Mouse (Mus musculus) T-helper 2 cell (primary cell): ENCODE measurements at regions not wholly inside any gene's neighbourhood (a gene's known extent, or its start where the extent isn't known, plus 50 kb on each side); places are given as distances from the start of the nearest gene placed in this dataset.

Experiments used
- in situ Hi-C: fragments of 300-600 bp; cut with MboI, MseI; formaldehyde crosslinking; loops from one replicate; pipeline ENCODE4 v1.15.1; 2025; ENCODE audit warnings: high pct_unique_total_duplicates

GRCm38 (mm10) chr15:28081147-28081546, 55.5 kb upstream of the Trio start:
- in situ Hi-C loops, result no loop called here

DNA sequence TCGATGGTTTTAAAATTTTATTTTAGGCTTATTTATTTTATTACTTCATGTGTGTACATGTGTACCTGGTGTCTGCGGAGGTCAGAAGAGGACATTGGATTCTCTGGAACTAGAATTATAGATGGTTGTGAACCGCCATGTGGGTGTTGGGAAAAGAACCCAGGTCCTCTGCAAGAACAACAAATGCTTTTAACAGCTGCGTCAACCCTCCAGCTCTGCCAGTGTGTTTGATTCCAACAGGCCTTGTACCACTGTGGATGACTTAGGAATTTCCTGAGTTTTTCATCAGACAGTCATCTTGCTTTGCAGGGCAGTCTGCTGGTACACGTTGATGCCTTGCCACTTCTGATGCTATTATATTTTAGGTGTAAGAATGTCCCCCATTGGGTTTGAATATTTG, 56.8 kb upstream of the Trio start:
- in situ Hi-C loops, result no loop called here

GRCm38 (mm10) chr15:28105956-28106355, 80.3 kb upstream of the Trio start:
- in situ Hi-C loops, result no loop called here

GRCm38 (mm10) chr15:28109916-28110315, 84.3 kb upstream of the Trio start:
- in situ Hi-C loops, result no loop called here

DNA sequence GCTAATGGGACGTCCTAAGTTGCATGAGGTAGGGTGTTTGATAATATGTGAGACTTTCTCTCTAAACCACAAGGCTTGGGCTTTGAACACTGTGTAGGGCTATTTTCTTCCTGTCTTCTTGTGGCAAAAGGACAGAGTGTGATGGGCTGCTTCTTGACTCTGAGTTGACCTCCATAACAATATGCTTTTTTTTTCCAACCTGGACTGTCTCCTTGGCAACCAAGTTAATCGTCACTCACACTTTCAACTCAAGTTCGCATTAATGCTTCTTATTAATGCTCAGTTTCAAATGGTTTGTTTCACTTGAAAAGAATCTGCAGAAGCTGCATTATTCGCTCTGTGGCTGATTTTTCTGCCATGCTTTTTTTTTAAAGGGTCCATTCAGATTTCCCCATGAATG, 87.8 kb upstream of the Trio start:
- in situ Hi-C loops, result no loop called here

GRCm38 (mm10) chr15:28114180-28114747, 88.6 kb upstream of the Trio start:
- in situ Hi-C loops, result no loop called here

GRCm38 (mm10) chr15:28126846-28127245, 76.7 kb upstream of the Dnah5 start:
- in situ Hi-C loops, result loop anchor here (10.0 kb wide), 1 partner anchor 1438 kb away; no protein-coding TSS in a partner anchor

GRCm38 (mm10) chr15:28129536-28129935, 74.0 kb upstream of the Dnah5 start:
- in situ Hi-C loops, result loop anchor here (10.0 kb wide), 1 partner anchor 1435 kb away; no protein-coding TSS in a partner anchor

DNA sequence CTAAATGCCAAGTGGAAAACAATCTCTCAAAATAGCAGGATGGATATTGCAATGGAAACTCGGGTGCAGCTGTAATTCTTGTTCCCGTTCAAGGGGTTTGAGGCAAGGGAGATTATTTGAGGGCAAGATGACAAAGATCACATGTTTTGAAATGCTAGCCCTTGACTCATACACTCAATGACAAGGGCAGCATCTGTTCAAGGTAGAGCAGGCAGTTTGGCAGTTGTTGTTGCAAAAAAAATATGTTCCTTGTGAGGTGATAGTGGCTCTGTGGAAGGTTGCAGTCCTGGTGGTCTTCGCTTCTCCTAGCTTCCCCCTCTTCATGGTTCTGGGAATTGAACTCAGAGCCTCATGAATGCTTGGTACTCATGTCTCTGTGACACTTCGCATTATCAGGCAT, 72.0 kb upstream of the Dnah5 start:
- in situ Hi-C loops, result no loop called here

DNA sequence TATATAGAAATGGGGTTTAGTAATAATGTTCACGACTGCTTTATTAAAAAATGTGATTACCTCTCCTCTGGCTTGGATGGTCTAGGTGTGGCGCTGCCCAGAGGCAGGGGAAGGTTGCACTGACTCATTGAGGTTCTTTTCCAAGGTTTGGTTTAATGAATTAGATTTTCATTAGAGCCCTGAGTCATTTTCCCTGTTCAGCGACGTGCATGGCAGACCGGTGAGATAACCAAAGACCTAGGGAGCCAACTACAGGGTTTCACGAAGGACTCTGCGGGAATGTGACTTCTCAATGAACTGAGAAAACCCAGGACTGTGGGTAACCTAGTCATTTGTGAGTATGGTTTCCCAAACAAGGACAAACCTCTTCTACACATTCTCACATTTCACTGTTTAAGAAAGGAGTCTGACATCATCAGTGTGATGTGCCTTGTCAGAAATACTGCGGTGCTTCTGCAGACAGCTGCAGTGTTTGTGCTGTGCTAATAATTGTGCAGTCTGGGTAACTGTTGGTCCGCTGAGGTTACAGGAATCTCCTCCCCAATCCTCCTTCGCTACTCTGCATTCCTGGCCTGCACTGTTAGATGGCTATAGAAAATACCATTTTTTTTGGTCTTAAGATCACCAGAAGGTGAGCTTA, 70.3 kb upstream of the Dnah5 start:
- in situ Hi-C loops, result no loop called here

GRCm38 (mm10) chr15:28134206-28134605, 69.3 kb upstream of the Dnah5 start:
- in situ Hi-C loops, result no loop called here

GRCm38 (mm10) chr15:28138806-28139205, 64.7 kb upstream of the Dnah5 start:
- in situ Hi-C loops, result no loop called here

DNA sequence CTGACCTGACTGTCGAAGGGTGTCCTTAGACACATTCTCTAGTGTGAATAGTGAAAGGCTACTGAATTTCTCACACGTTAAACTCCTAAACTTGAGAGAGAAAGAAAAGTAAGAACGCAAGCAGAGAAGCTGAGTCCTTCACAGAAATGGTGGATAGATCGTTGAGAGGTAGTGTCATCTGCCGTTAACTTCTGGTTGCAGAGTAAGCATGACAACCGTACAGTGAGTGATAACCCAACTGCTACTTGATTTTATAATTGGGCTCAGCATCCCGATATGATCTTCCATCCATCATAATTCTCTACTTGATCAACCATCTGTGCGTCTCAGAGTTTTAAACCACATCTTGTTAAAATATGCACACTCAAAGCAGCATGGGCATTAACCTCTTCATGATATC, 63.3 kb upstream of the Dnah5 start:
- in situ Hi-C loops, result no loop called here

- in situ Hi-C loops, result no loop called here
Observed at GRCm38 (mm10) chr15:28141345-28141744, 62.2 kb upstream of the Dnah5 start.

DNA sequence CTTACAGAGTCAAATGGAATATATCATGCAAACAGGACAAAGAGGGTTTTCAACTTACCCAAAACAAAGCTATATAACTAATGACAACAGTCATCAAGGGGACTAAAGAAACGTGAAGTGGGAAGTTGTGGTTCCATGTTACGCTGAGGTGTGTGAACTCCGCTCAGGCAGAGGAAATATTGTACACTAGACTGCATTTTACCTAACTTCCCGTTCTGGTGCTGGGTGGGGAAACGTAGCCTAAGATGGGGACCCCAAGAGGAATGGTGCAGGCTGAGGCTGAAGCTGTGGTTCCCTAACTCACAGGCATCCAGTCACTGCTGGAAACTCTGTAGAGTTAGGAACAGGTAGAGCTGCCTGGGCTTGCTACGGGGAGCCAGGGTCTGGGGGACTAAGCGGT, 59.3 kb upstream of the Dnah5 start:
- in situ Hi-C loops, result no loop called here

DNA sequence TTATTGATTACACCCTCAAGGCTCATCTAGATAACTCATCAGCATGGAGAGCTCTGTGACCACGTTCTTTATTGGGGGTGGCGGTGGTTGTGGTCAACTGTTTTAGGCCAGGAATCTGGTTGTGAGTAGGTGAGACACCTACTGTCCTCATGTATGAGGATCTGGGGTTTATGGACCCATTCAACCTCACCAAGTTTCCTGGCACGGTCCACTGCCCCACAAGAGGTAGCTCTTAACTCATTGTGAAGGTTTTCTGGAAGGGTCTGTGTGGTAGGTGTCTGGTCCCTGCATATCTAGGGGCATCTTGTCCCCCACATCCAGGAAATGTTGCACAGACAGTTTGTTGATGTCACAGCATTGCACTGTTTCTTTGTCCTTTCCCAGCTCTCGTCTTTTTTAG, 58.7 kb upstream of the Dnah5 start:
- in situ Hi-C loops, result no loop called here

- in situ Hi-C loops, result no loop called here
Observed at GRCm38 (mm10) chr15:28151678-28152077, 51.9 kb upstream of the Dnah5 start.
